ENCODE assay signal across 11 mouse cellular contexts in the genomic region with DNA sequence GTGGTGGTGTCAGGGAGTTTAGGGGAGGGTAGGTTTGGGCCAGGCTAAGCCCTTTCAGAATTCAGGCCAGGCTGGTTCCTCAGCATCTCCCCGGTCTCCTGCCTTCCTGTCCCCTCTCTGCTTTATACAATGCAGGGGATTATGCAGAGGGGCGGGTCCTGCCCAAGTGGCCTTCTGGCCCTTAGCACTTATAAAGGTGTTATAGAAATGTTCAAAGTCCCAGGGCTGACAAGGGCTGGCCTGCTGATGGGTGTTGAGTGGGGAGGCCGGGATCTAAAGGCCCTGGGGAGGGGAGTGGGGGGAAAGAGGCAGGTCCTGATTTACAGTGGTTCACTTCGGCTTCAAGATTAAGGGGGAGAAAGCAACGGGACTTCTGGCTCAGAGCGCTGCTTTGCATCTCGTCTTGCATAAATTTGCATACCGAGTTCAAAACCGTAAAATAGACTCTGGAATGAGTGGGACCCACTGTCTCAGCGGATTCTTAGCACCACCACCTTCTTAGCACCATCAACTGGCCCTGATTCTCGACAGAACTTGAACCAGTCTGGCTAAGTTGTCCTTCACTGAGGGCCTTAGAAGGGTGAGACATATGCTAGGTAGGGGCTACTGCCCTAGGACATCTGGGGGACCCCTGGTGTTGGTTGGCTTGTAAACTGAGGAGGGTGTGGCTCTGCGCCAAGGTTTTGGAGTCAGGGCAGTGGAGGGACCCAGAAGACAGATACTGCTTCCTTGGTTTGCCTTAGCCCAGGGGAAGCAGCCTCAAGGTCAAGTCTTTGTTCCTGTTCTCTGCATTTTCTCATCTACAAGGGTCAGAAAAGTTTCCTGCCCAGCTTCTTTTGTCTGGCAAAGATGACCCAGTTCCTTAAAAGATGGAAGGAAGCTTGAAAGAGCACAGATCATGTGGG. TPM values are rescaled to one million over a fixed set of nuclear protein-coding genes. Genes with fewer than 3 reads are reported as not detected.
DNase-seq lines count a peak whose midpoint lies in the region; ATAC-seq lines count a peak whose summit lies in the region.
"Had no signal": no experiment of that assay in that cellular context is flagged by ENCODE, and none has a peak within 500 bp of the region (broad histone marks: within the 10 kb centered on the region; RNA-seq: fewer than 3 reads in every experiment).

No protein-coding gene starts in this region.

- ATAC-seq in lung, embryonic 15.5 days (ENCODE audit: borderline replicate concordance, extremely low read depth, low FRiP score, low TSS enrichment): peak; percentile 27; the same call in 1 of the 2 replicates
- ATAC-seq in embryonic facial prominence, embryonic 15.5 days (ENCODE audit: insufficient number of reproducible peaks, low FRiP score, low TSS enrichment, low read depth): no peak
- ATAC-seq in intestine, embryonic 15.5 days: no peak; the same call in 1 of the 2 replicates
- peak; percentile 10; the same call in 1 of the 2 replicates for ATAC-seq in neural tube, embryonic 14.5 days (ENCODE audit: low read depth)

- H3K9me3 ChIP-seq in lung, embryonic 15.5 days: no peaks in the 10 kb centered on the region
- H3K9me3 ChIP-seq in embryonic facial prominence, embryonic 15.5 days (replicated peaks): no peaks in the 10 kb centered on the region
- no peaks in the 10 kb centered on the region for H3K9me3 ChIP-seq in intestine, embryonic 15.5 days
- no peaks in the 10 kb centered on the region for H3K9me3 ChIP-seq in neural tube, embryonic 14.5 days (ENCODE audit: control insufficient read depth, low read length)

- H3K4me1 ChIP-seq in lung, embryonic 15.5 days: peaks cover 34% of the 10 kb centered on the region
- peaks cover 46% of the 10 kb centered on the region for H3K4me1 ChIP-seq in embryonic facial prominence, embryonic 15.5 days
- peaks cover 34% of the 10 kb centered on the region; the same call in 1 of the 2 replicates for H3K4me1 ChIP-seq in intestine, embryonic 15.5 days (replicated peaks)
- peaks cover 29% of the 10 kb centered on the region for H3K4me1 ChIP-seq in neural tube, embryonic 14.5 days (ENCODE audit: control insufficient read depth, insufficient read depth, low read length)

- peaks cover 21% of the 10 kb centered on the region for H3K27me3 ChIP-seq in lung, embryonic 15.5 days
- no peaks in the 10 kb centered on the region for H3K27me3 ChIP-seq in embryonic facial prominence, embryonic 15.5 days
- peaks cover 7% of the 10 kb centered on the region; the same call in 1 of the 2 replicates for H3K27me3 ChIP-seq in intestine, embryonic 15.5 days (replicated peaks)
- H3K27me3 ChIP-seq in neural tube, embryonic 14.5 days (ENCODE audit: control insufficient read depth, insufficient read depth, low read length): no peaks in the 10 kb centered on the region

- no peak for DNase-seq in lung, postnatal 10 days
- DNase-seq in frontal cortex, postnatal 10 days (ENCODE audit: low spot score in 2 of 2): no peak
- DNase-seq in adrenal gland, postnatal 14 days: no peak
- no peak for DNase-seq in gastrocnemius, adult 8-10 months (ENCODE audit: low spot score in 2 of 2)
- DNase-seq: cerebellum, postnatal 25 days; heart, postnatal 4 days; thymus, adult 2 months had no signal

- H3K4me2 ChIP-seq in lung, embryonic 15.5 days: peak overlapping the region; percentile 98
- peak overlapping the region; percentile 97 for H3K4me2 ChIP-seq in embryonic facial prominence, embryonic 15.5 days (replicated peaks)
- H3K4me2 ChIP-seq in intestine, embryonic 15.5 days (replicated peaks): peak overlapping the region; percentile 100
- H3K4me2 ChIP-seq in neural tube, embryonic 14.5 days (ENCODE audit: low read depth, low read length): peak overlapping the region; percentile 84

- WGBS in lung, embryonic 15.5 days: 27% methylated on average over 11 of the region's 12 CpGs
- WGBS in embryonic facial prominence, embryonic 15.5 days: 23% methylated on average over 12 of the region's 12 CpGs
- WGBS in intestine, embryonic 15.5 days: 40% methylated on average over 12 of the region's 12 CpGs
- 10% methylated on average over 12 of the region's 12 CpGs for WGBS in neural tube, embryonic 14.5 days

- H3K27ac ChIP-seq in lung, embryonic 15.5 days: peak overlapping the region; percentile 55
- 0 out of 2 replicates have a peak overlapping the region, but pooled peaks have one; percentile 58 for H3K27ac ChIP-seq in embryonic facial prominence, embryonic 15.5 days (replicated peaks)
- no peak overlapping the region for H3K27ac ChIP-seq in intestine, embryonic 15.5 days
- peak overlapping the region; percentile 80 for H3K27ac ChIP-seq in neural tube, embryonic 14.5 days (ENCODE audit: low read depth, low read length)

- H3K9ac ChIP-seq in lung, embryonic 15.5 days: no peak overlapping the region
- no peak overlapping the region for H3K9ac ChIP-seq in embryonic facial prominence, embryonic 15.5 days
- no peak overlapping the region for H3K9ac ChIP-seq in intestine, embryonic 15.5 days
- H3K9ac ChIP-seq in neural tube, embryonic 14.5 days (replicated peaks; ENCODE audit: low read depth, low read length): peak overlapping the region; percentile 47

- H3K36me3 ChIP-seq in lung, embryonic 15.5 days: no peaks in the 10 kb centered on the region
- H3K36me3 ChIP-seq in embryonic facial prominence, embryonic 15.5 days: no peaks in the 10 kb centered on the region; the same call in 1 of the 2 replicates
- no peaks in the 10 kb centered on the region for H3K36me3 ChIP-seq in intestine, embryonic 15.5 days
- no peaks in the 10 kb centered on the region for H3K36me3 ChIP-seq in neural tube, embryonic 14.5 days (ENCODE audit: control insufficient read depth, insufficient read depth, low read length)

- peak overlapping the region; percentile 67; the same call in 1 of the 2 replicates for H3K4me3 ChIP-seq in lung, embryonic 15.5 days
- H3K4me3 ChIP-seq in embryonic facial prominence, embryonic 15.5 days (replicated peaks): peak overlapping the region; percentile 72
- H3K4me3 ChIP-seq in intestine, embryonic 15.5 days (replicated peaks): no peak overlapping the region
- H3K4me3 ChIP-seq in neural tube, embryonic 14.5 days (ENCODE audit: low read depth, low read length): peak overlapping the region; percentile 74

RNA-seq across cellular contexts. Expression of gene Igfbp2, which starts 3.4 kb away (rescaled TPM):
- 344 and 357 TPM in 2 replicates for polyA plus RNA-seq in lung, embryonic 15.5 days (2015; fragmentation: Nextera tagmentation; extraction: Ambion mirVana)
- 728 and 790 TPM in 2 replicates for polyA plus RNA-seq in embryonic facial prominence, embryonic 15.5 days (2015; fragmentation: Nextera tagmentation; extraction: Ambion mirVana)
- 147 and 148 TPM in 2 replicates for polyA plus RNA-seq in intestine, embryonic 15.5 days (2015; fragmentation: Nextera tagmentation; extraction: Ambion mirVana)
- 163 and 379 TPM in 2 replicates for polyA plus RNA-seq in neural tube, embryonic 14.5 days (2014; fragmentation: Nextera tagmentation; extraction: Ambion mirVana)
- total RNA-seq in adrenal gland, postnatal 14 days (2021): 9.1 and 58.4 TPM in 2 replicates
- total RNA-seq in gastrocnemius, adult 8-10 months (2022): under 1 TPM in 3 of 4 experiments, not detected in 1; 0.21 to 0.53 (median 0.29) TPM

RNA-seq across cellular contexts. Expression of gene Igfbp5, which starts 47.0 kb away (rescaled TPM):
- 72.0 and 76.7 TPM in 2 replicates for polyA plus RNA-seq in lung, embryonic 15.5 days (2015; fragmentation: Nextera tagmentation; extraction: Ambion mirVana)
- polyA plus RNA-seq in embryonic facial prominence, embryonic 15.5 days (2015; fragmentation: Nextera tagmentation; extraction: Ambion mirVana): 127 and 131 TPM in 2 replicates
- polyA plus RNA-seq in intestine, embryonic 15.5 days (2015; fragmentation: Nextera tagmentation; extraction: Ambion mirVana): 46.2 and 50.7 TPM in 2 replicates
- 85.0 and 112 TPM in 2 replicates for polyA plus RNA-seq in neural tube, embryonic 14.5 days (2014; fragmentation: Nextera tagmentation; extraction: Ambion mirVana)
- 68.1 and 74.3 TPM in 2 replicates for total RNA-seq in adrenal gland, postnatal 14 days (2021)
- 100 to 1,000 TPM; 100 to 289 (median 178) TPM for total RNA-seq in gastrocnemius, adult 8-10 months (2022)

Comparison
In these comparisons a context has a peak if more than half of its experiments do, and no peak if none do; other contexts are left out.
1. ATAC-seq: peak in lung, embryonic 15.5 days (single experiment) and neural tube, embryonic 14.5 days (single experiment); none in embryonic facial prominence, embryonic 15.5 days (single experiment) and intestine, embryonic 15.5 days (single experiment).
2. Peak in every context shown above with its lines, with median percentiles within 50 percentile points of each other: H3K4me2 ChIP-seq.